Mouse (Mus musculus): ENCODE measurements around the gene BC034090. TPM values are rescaled to one million over a fixed set of nuclear protein-coding genes. Genes with fewer than 3 reads are reported as not detected.

BC034090 gene
- polyA plus RNA-seq, 1 experiment, result 4.9 TPM

- H3K79me3 ChIP-seq (ENCODE audit: low read depth), result no peaks in the 10 kb centered on the region
- peak overlapping the region; percentile 66 for H3ac ChIP-seq (ENCODE audit: control insufficient read depth, insufficient read length, low read depth)
- no peak for TF ChIP-seq FOSL1 (IDR thresholded peaks at IDR 0.05; ENCODE audit: insufficient read depth, low read length, poor library complexity, severe bottlenecking)
- no peak for TF ChIP-seq MAX (IDR thresholded peaks at IDR 0.05)
- TF ChIP-seq CEBPB (IDR thresholded peaks at IDR 0.05; ENCODE audit: low read depth), result no peak
- no peak for TF ChIP-seq CTCF (IDR thresholded peaks at IDR 0.05; ENCODE audit: control insufficient read depth, insufficient read depth, insufficient read length)
- TF ChIP-seq MYOD1 (IDR thresholded peaks at IDR 0.05; ENCODE audit: control insufficient read depth, insufficient read length, low read depth), result no peak
- H3K79me2 ChIP-seq (ENCODE audit: control insufficient read depth, insufficient read depth), result no peaks in the 10 kb centered on the region
- no peaks in the 10 kb centered on the region for H3K36me3 ChIP-seq (ENCODE audit: control insufficient read depth, insufficient read depth)
- peak overlapping the region; percentile 14 for H3K4me3 ChIP-seq (ENCODE audit: insufficient read depth, poor library complexity, severe bottlenecking)
- no peaks in the 10 kb centered on the region for H3K27me3 ChIP-seq (ENCODE audit: control insufficient read depth, insufficient read depth, insufficient read length)
Observed at GRCm38 (mm10) chr1:155244771-155245211, 547 bp upstream of the BC034090 start.

- Histone ChIP-seq H3K27me3 (ENCODE audit: control insufficient read depth, insufficient read depth, insufficient read length) (no peaks in the 10 kb centered on the region), H3K79me2 (ENCODE audit: control insufficient read depth, insufficient read depth) (no peaks in the 10 kb centered on the region), H3K4me3 (ENCODE audit: insufficient read depth, poor library complexity, severe bottlenecking) (no peak overlapping the region), H3ac (ENCODE audit: control insufficient read depth, insufficient read length, low read depth) (no peak overlapping the region), H3K36me3 (ENCODE audit: control insufficient read depth, insufficient read depth) (no peaks in the 10 kb centered on the region), H3K79me3 (ENCODE audit: low read depth) (no peaks in the 10 kb centered on the region)
- TF ChIP-seq CTCF (IDR thresholded peaks at IDR 0.05; ENCODE audit: control insufficient read depth, insufficient read depth, insufficient read length) (no peak), CEBPB (IDR thresholded peaks at IDR 0.05; ENCODE audit: low read depth) (no peak), MYOD1 (IDR thresholded peaks at IDR 0.05; ENCODE audit: control insufficient read depth, insufficient read length, low read depth) (no peak), MYOG (IDR thresholded peaks at IDR 0.05; ENCODE audit: control insufficient read depth, extremely low read depth, insufficient read length) (no peak), FOSL1 (IDR thresholded peaks at IDR 0.05; ENCODE audit: insufficient read depth, low read length, poor library complexity, severe bottlenecking) (no peak), MAX (IDR thresholded peaks at IDR 0.05) (no peak), USF1 (IDR thresholded peaks at IDR 0.05; ENCODE audit: low read depth) (no peak)
Observed at GRCm38 (mm10) chr1:155242488-155242745, 1.8 kb downstream of the BC034090 start.

- Histone ChIP-seq H3K79me3 (ENCODE audit: low read depth) (no peaks in the 10 kb centered on the region), H3ac (ENCODE audit: control insufficient read depth, insufficient read length, low read depth) (no peak overlapping the region), H3K79me2 (ENCODE audit: control insufficient read depth, insufficient read depth) (no peaks in the 10 kb centered on the region), H3K27me3 (ENCODE audit: control insufficient read depth, insufficient read depth, insufficient read length) (no peaks in the 10 kb centered on the region), H3K36me3 (ENCODE audit: control insufficient read depth, insufficient read depth) (no peaks in the 10 kb centered on the region), H3K4me3 (ENCODE audit: insufficient read depth, poor library complexity, severe bottlenecking) (no peak overlapping the region)
- TF ChIP-seq CTCF (IDR thresholded peaks at IDR 0.05; ENCODE audit: control insufficient read depth, insufficient read depth, insufficient read length) (no peak), MYOG (IDR thresholded peaks at IDR 0.05; ENCODE audit: control insufficient read depth, extremely low read depth, insufficient read length) (no peak), MYOD1 (IDR thresholded peaks at IDR 0.05; ENCODE audit: control insufficient read depth, insufficient read length, low read depth) (no peak), FOSL1 (IDR thresholded peaks at IDR 0.05; ENCODE audit: insufficient read depth, low read length, poor library complexity, severe bottlenecking) (no peak), MAX (IDR thresholded peaks at IDR 0.05) (no peak), USF1 (IDR thresholded peaks at IDR 0.05; ENCODE audit: low read depth) (no peak), CEBPB (IDR thresholded peaks at IDR 0.05; ENCODE audit: low read depth) (no peak)
Observed at GRCm38 (mm10) chr1:155241701-155242487, 2.4 kb downstream of the BC034090 start.

GRCm38 (mm10) chr1:155239962-155240717 lies 4.1 kb downstream of the BC034090 start:
- no peaks in the 10 kb centered on the region for H3K36me3 ChIP-seq (ENCODE audit: control insufficient read depth, insufficient read depth)
- no peaks in the 10 kb centered on the region for H3K27me3 ChIP-seq (ENCODE audit: control insufficient read depth, insufficient read depth, insufficient read length)
- no peaks in the 10 kb centered on the region for H3K79me3 ChIP-seq (ENCODE audit: low read depth)
- no peaks in the 10 kb centered on the region for H3K79me2 ChIP-seq (ENCODE audit: control insufficient read depth, insufficient read depth)
- no peak overlapping the region for H3ac ChIP-seq (ENCODE audit: control insufficient read depth, insufficient read length, low read depth)
- TF ChIP-seq USF1 (IDR thresholded peaks at IDR 0.05; ENCODE audit: low read depth) (no peak), MAX (IDR thresholded peaks at IDR 0.05) (no peak), CTCF (IDR thresholded peaks at IDR 0.05; ENCODE audit: control insufficient read depth, insufficient read depth, insufficient read length) (no peak), CEBPB (IDR thresholded peaks at IDR 0.05; ENCODE audit: low read depth) (no peak), FOSL1 (IDR thresholded peaks at IDR 0.05; ENCODE audit: insufficient read depth, low read length, poor library complexity, severe bottlenecking) (no peak), MYOG (IDR thresholded peaks at IDR 0.05; ENCODE audit: control insufficient read depth, extremely low read depth, insufficient read length) (no peak), MYOD1 (IDR thresholded peaks at IDR 0.05; ENCODE audit: control insufficient read depth, insufficient read length, low read depth) (no peak)
- H3K4me3 ChIP-seq (ENCODE audit: insufficient read depth, poor library complexity, severe bottlenecking), result no peak overlapping the region

GRCm38 (mm10) chr1:155239169-155239568 lies 5.1 kb downstream of the BC034090 start:
- Histone ChIP-seq H3ac (ENCODE audit: control insufficient read depth, insufficient read length, low read depth) (no peak overlapping the region), H3K36me3 (ENCODE audit: control insufficient read depth, insufficient read depth) (no peaks in the 10 kb centered on the region)

More at GRCm38 (mm10) chr1:155239169-155239568, 5.1 kb downstream of the BC034090 start:
- Histone ChIP-seq H3K27me3 (ENCODE audit: control insufficient read depth, insufficient read depth, insufficient read length) (no peaks in the 10 kb centered on the region), H3K79me2 (ENCODE audit: control insufficient read depth, insufficient read depth) (no peaks in the 10 kb centered on the region), H3K4me3 (ENCODE audit: insufficient read depth, poor library complexity, severe bottlenecking) (no peak overlapping the region), H3K79me3 (ENCODE audit: low read depth) (no peaks in the 10 kb centered on the region)
- TF ChIP-seq MAX (IDR thresholded peaks at IDR 0.05) (no peak), MYOG (IDR thresholded peaks at IDR 0.05; ENCODE audit: control insufficient read depth, extremely low read depth, insufficient read length) (no peak), CTCF (IDR thresholded peaks at IDR 0.05; ENCODE audit: control insufficient read depth, insufficient read depth, insufficient read length) (no peak)

All from C2C12 (cell line).